Mouse (Mus musculus) liver, embryonic 12.5 days (tissue): ENCODE results near the gene Dcaf12. TPM values are rescaled to one million over a fixed set of nuclear protein-coding genes. Genes with fewer than 3 reads are reported as not detected.

ENCODE experiments used
- ATAC-seq: fragments of 200-750 bp; cut with Nextera tagmentation; 2 replicates; pipeline ENCODE4 v1.8.0; 2017; ENCODE audit warnings: moderate number of reproducible peaks, mild to moderate bottlenecking, moderate library complexity
- H3K27ac ChIP-seq: fragments of 300-500 bp; sonication (generic); 2 replicates; pipeline ENCODE4 v1.5.1; 2016; ENCODE audit warnings: mild to moderate bottlenecking
- H3K27me3 ChIP-seq: fragments of 300-500 bp; sonication (generic); replicated peaks from 2 replicates; pipeline ENCODE4 v1.6.1; 2016; ENCODE audit warnings: mild to moderate bottlenecking, moderate library complexity
- H3K36me3 ChIP-seq: fragments of 300-500 bp; sonication (generic); 2 replicates; pipeline ENCODE4 v1.6.1; 2016; ENCODE audit warnings: mild to moderate bottlenecking, moderate library complexity
- H3K4me1 ChIP-seq: fragments of 300-500 bp; sonication (generic); 2 replicates; pipeline ENCODE4 v1.6.1; 2016
- H3K4me2 ChIP-seq: fragments of 300-500 bp; sonication (generic); 2 replicates; pipeline ENCODE4 v1.6.1; 2016; ENCODE audit warnings: mild to moderate bottlenecking, moderate library complexity
- H3K4me3 ChIP-seq: fragments of 300-500 bp; sonication (generic); 2 replicates; pipeline ENCODE4 v1.5.1; 2016; ENCODE audit warnings: mild to moderate bottlenecking, moderate library complexity
- H3K9ac ChIP-seq: fragments of 300-500 bp; sonication (generic); 2 replicates; pipeline ENCODE4 v1.6.1; 2016; ENCODE audit warnings: mild to moderate bottlenecking, moderate library complexity
- H3K9me3 ChIP-seq: fragments of 300-500 bp; sonication (generic); replicated peaks from 2 replicates; pipeline ENCODE4 v1.6.1; 2016; ENCODE audit warnings: mild to moderate bottlenecking, moderate library complexity
- WGBS: fragments of 180-500 bp; shearing (Covaris S2); methylation state at CpG from one replicate; pipeline ENCODE4 v1.1.7; 2016; ENCODE audit not compliant: insufficient replicate concordance; 5-methylcytosine and 5-hydroxymethylcytosine counted together
- polyA plus RNA-seq: library from polyadenylated mRNA; unstranded; fragments of >200 nt; fragmentation: Nextera tagmentation; extraction: Ambion mirVana; gene quantifications from 2 replicates; pipeline ENCODE4 v1.2.1, GENCODE M21; 2016

Gene Dcaf12
- polyA plus RNA-seq, 1 experiment from 2014 or later = 61.4 TPM

- no peak for ATAC-seq
- H3K27ac ChIP-seq = no peak overlapping the region
These were observed 26.3 kb upstream of the Dcaf12 start for GRCm38 (mm10) chr4:41340912-41341550.

GRCm38 (mm10) chr4:41336546-41336945, 21.9 kb upstream of the Dcaf12 start:
- no peak overlapping the region for H3K27ac ChIP-seq
- peaks cover 36% of the 10 kb centered on the region for H3K4me1 ChIP-seq
- no peaks in the 10 kb centered on the region for H3K27me3 ChIP-seq
- H3K4me3 ChIP-seq = no peak overlapping the region
- H3K36me3 ChIP-seq = no peaks in the 10 kb centered on the region
- ATAC-seq = peak; percentile 86
- H3K9me3 ChIP-seq = no peaks in the 10 kb centered on the region
- peak overlapping the region; percentile 18; the same call in 1 of the 2 replicates for H3K4me2 ChIP-seq
- H3K9ac ChIP-seq = no peak overlapping the region

More at GRCm38 (mm10) chr4:41340912-41341550, 26.3 kb upstream of the Dcaf12 start:
- no peak overlapping the region for H3K4me3 ChIP-seq
- H3K27me3 ChIP-seq = no peaks in the 10 kb centered on the region
- WGBS = 81% methylated on average over 11 of the region's 11 CpGs
- no peak overlapping the region for H3K4me2 ChIP-seq
- peaks cover 11% of the 10 kb centered on the region for H3K4me1 ChIP-seq
- H3K36me3 ChIP-seq = no peaks in the 10 kb centered on the region
- no peaks in the 10 kb centered on the region for H3K9me3 ChIP-seq
- H3K9ac ChIP-seq = no peak overlapping the region

DNA sequence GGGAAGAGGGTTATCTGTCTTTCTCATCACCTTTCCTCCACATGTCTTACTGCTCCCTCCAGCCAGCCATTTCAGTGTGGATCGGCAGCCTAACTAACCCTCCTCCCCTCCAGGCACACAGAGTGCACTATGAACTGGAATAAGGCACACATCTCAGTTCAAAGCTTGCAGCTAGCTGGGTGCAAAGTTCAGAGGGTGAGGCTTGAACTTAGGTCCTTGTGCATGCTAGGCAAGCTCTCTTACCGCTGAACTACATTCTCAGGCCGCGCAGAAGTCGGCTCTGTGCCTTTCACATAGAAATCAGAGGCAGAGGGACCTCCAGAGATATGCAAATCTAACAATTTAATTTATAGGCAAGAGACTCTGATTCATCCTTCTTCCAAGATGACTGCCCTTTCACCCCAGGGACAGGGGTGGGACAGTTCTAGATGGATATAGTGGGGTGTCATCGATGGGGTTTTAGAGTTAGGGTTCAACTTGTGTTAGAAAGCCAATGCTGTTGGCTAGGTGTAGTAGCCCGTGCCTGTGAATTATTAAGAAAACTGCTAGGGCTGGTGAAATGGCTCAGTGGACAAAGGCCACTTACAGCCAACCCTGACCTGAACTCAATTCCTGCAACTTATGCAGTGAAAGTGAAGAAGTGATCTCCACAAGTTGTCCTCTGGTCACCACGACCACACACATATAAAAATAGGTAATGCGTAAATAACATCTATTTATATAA, 17.2 kb upstream of the Dcaf12 start:
- Histone ChIP-seq H3K27me3 (no peaks in the 10 kb centered on the region), H3K4me3 (no peak overlapping the region), H3K4me1 (peaks cover 64% of the 10 kb centered on the region), H3K4me2 (peak overlapping the region; percentile 50), H3K27ac (peak overlapping the region; percentile 94), H3K9ac (peak overlapping the region; percentile 50; the same call in 1 of the 2 replicates), H3K36me3 (no peaks in the 10 kb centered on the region), H3K9me3 (no peaks in the 10 kb centered on the region)
- 76% methylated on average over 9 of the region's 9 CpGs for WGBS
- ATAC-seq = peak; percentile 44

GRCm38 (mm10) chr4:41331085-41331484, 16.4 kb upstream of the Dcaf12 start:
- H3K9me3 ChIP-seq = no peaks in the 10 kb centered on the region
- peak overlapping the region; percentile 50 for H3K4me2 ChIP-seq
- peak; percentile 97 for ATAC-seq
- 22% methylated on average over 3 of the region's 3 CpGs for WGBS
- H3K4me1 ChIP-seq = peaks cover 56% of the 10 kb centered on the region
- no peaks in the 10 kb centered on the region for H3K36me3 ChIP-seq
- no peaks in the 10 kb centered on the region for H3K27me3 ChIP-seq
- H3K27ac ChIP-seq = peak overlapping the region; percentile 94
- peak overlapping the region; percentile 56 for H3K9ac ChIP-seq
- no peak overlapping the region for H3K4me3 ChIP-seq

- WGBS = 61% methylated on average over 4 of the region's 4 CpGs
- H3K36me3 ChIP-seq = no peaks in the 10 kb centered on the region
- H3K27ac ChIP-seq = peak overlapping the region; percentile 94; the same call in 1 of the 2 replicates
- no peaks in the 10 kb centered on the region for H3K9me3 ChIP-seq
- no peak for ATAC-seq
- H3K4me1 ChIP-seq = peaks cover 43% of the 10 kb centered on the region
- H3K4me3 ChIP-seq = no peak overlapping the region
- no peak overlapping the region for H3K9ac ChIP-seq
- H3K27me3 ChIP-seq = no peaks in the 10 kb centered on the region
- no peak overlapping the region for H3K4me2 ChIP-seq
These were observed 14.8 kb upstream of the Dcaf12 start for GRCm38 (mm10) chr4:41329481-41329880.

DNA sequence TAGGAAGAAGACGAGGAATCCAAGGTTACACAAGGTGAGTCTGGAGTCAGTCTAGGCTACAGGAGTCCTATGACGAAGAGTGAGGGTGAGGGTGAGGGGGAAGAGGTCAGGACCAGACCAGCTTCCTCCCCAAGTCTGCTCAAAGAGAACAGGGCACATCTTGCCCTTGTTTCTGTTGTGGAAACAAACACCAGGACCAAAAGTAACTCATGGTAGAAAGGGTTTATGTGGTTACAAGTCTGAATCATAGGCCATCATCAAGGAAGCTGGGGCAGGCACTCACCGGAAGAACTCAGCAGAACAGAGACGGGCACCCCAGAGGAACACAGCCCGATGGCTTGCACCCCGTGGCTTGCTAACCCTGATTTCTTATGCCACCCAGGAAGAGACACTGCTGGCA, 12.2 kb upstream of the Dcaf12 start:
- no peak for ATAC-seq
- no peaks in the 10 kb centered on the region for H3K27me3 ChIP-seq
- H3K9me3 ChIP-seq = no peaks in the 10 kb centered on the region
- H3K9ac ChIP-seq = no peak overlapping the region
- H3K4me1 ChIP-seq = peaks cover 35% of the 10 kb centered on the region
- H3K4me3 ChIP-seq = no peak overlapping the region
- no peak overlapping the region for H3K27ac ChIP-seq
- no peaks in the 10 kb centered on the region for H3K36me3 ChIP-seq
- WGBS = 75% methylated on average over 6 of the region's 6 CpGs
- H3K4me2 ChIP-seq = no peak overlapping the region

DNA sequence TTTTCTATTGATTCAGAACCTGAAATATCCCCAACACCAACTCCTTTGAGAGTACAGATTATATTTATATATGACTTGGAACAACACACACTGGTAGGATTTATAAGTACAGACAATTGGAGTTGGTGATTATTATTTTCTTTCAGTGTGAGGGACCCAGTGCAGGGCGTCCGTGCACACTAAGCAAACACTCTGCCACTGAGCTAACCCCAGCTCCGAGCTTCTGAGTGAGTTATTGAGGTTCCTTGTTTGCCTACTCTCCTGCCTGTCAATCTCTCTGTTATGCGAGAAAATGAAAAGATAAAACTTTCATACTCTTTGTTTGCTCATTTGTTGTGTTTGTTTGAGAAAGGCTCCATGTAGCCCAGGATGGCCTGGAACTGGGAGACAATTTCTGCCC, 6.3 kb upstream of the Dcaf12 start:
- no peak for ATAC-seq
- Histone ChIP-seq H3K27me3 (no peaks in the 10 kb centered on the region), H3K36me3 (no peaks in the 10 kb centered on the region), H3K4me1 (0 out of 2 replicates have a peak, but pooled peaks cover 5% of the 10 kb centered on the region), H3K27ac (no peak overlapping the region), H3K9ac (no peak overlapping the region), H3K4me3 (no peak overlapping the region), H3K9me3 (no peaks in the 10 kb centered on the region), H3K4me2 (no peak overlapping the region)
- 50% methylated on average over 4 of the region's 4 CpGs for WGBS

- H3K4me1 ChIP-seq = peaks cover 18% of the 10 kb centered on the region
- H3K4me3 ChIP-seq = no peak overlapping the region
- no peaks in the 10 kb centered on the region for H3K9me3 ChIP-seq
- no peak overlapping the region for H3K9ac ChIP-seq
- H3K4me2 ChIP-seq = no peak overlapping the region
- H3K27ac ChIP-seq = no peak overlapping the region
- WGBS = 71% methylated on average over 5 of the region's 5 CpGs
- no peaks in the 10 kb centered on the region for H3K27me3 ChIP-seq
- no peak for ATAC-seq
- H3K36me3 ChIP-seq = no peaks in the 10 kb centered on the region; the same call in 1 of the 2 replicates
These were observed 3.6 kb upstream of the Dcaf12 start for GRCm38 (mm10) chr4:41318267-41318666.

GRCm38 (mm10) chr4:41315173-41315572, 484 bp upstream of the Dcaf12 start:
- H3K36me3 ChIP-seq = peaks cover 31% of the 10 kb centered on the region
- 44% methylated on average over 8 of the region's 8 CpGs for WGBS
- no peaks in the 10 kb centered on the region for H3K9me3 ChIP-seq
- peak overlapping the region; percentile 88 for H3K4me2 ChIP-seq
- no peak for ATAC-seq
- H3K4me3 ChIP-seq = peak overlapping the region; percentile 100
- peaks cover 43% of the 10 kb centered on the region for H3K4me1 ChIP-seq
- H3K27me3 ChIP-seq = no peaks in the 10 kb centered on the region
- H3K9ac ChIP-seq = peak overlapping the region; percentile 99
- peak overlapping the region; percentile 99 for H3K27ac ChIP-seq

DNA sequence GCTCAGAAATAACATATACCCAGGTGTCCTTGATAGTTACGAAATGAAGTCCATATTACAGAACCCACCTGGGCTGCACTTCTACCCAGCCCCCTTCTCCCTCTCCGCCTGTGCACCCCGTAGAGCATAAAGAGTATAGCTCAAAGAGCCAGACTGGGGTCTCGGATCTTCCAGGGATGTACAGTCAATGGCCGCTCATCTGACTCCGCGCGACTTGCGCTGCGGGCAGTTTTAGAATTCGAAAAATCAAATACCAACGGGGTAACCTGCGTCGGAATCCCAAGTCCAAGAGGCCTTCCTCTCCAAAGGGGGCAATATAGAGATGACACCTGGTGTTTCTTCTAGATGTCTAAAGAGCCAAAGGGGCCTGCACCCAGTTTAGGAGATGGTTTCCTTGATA, 967 bp downstream of the Dcaf12 start:
- H3K4me1 ChIP-seq = peaks cover 43% of the 10 kb centered on the region
- peak; percentile 14; the same call in 1 of the 2 replicates for ATAC-seq

GRCm38 (mm10) chr4:41310567-41311563, 3.8 kb downstream of the Dcaf12 start:
- WGBS = 66% methylated on average over 9 of the region's 9 CpGs

More for the DNA sequence above, 967 bp downstream of the Dcaf12 start:
- WGBS = 12% methylated on average over 14 of the region's 14 CpGs
- peak overlapping the region; percentile 99 for H3K9ac ChIP-seq
- no peaks in the 10 kb centered on the region for H3K27me3 ChIP-seq
- H3K36me3 ChIP-seq = peaks cover 45% of the 10 kb centered on the region
- peak overlapping the region; percentile 88 for H3K4me2 ChIP-seq
- no peaks in the 10 kb centered on the region for H3K9me3 ChIP-seq
- peak overlapping the region; percentile 99 for H3K27ac ChIP-seq
- peak overlapping the region; percentile 100 for H3K4me3 ChIP-seq

More at GRCm38 (mm10) chr4:41310567-41311563, 3.8 kb downstream of the Dcaf12 start:
- Histone ChIP-seq H3K4me1 (peaks cover 58% of the 10 kb centered on the region), H3K27me3 (no peaks in the 10 kb centered on the region), H3K9ac (no peak overlapping the region), H3K4me3 (no peak overlapping the region), H3K4me2 (peak overlapping the region; percentile 88; the same call in 1 of the 2 replicates), H3K36me3 (peaks cover 74% of the 10 kb centered on the region), H3K9me3 (no peaks in the 10 kb centered on the region), H3K27ac (no peak overlapping the region)
- ATAC-seq = no peak
